In genomic region chr8:78436071-78436651, GRCm38 (mm10) we compare ENCODE assay signal across 8 mouse cellular contexts. TPM values are rescaled to one million over a fixed set of nuclear protein-coding genes. Genes with fewer than 3 reads are reported as not detected.
DNase-seq lines count a peak whose midpoint lies in the region; ATAC-seq lines count a peak whose summit lies in the region.

Gene Pou4f2, minus strand, starts transcription at chr8:78436645.

- H3K4me3 ChIP-seq in kidney, embryonic 14.5 days (ENCODE audit: low read length) = peak within 1 kb of the TSS; percentile 38
- peak within 1 kb of the TSS; percentile 44 for H3K4me3 ChIP-seq in embryonic facial prominence, embryonic 14.5 days (ENCODE audit: low read depth, low read length)
- H3K4me3 ChIP-seq in intestine, embryonic 15.5 days (replicated peaks) = peak within 1 kb of the TSS; percentile 38
- peak within 1 kb of the TSS; percentile 43 for H3K4me3 ChIP-seq in midbrain, embryonic 15.5 days

- peak; percentile 59 for ATAC-seq in kidney, embryonic 14.5 days (ENCODE audit: low FRiP score, low TSS enrichment)
- peak; percentile 56; the same call in 1 of the 2 replicates for ATAC-seq in embryonic facial prominence, embryonic 14.5 days (ENCODE audit: low read depth)
- peak; percentile 43; the same call in 1 of the 2 replicates for ATAC-seq in intestine, embryonic 15.5 days
- ATAC-seq in midbrain, embryonic 15.5 days (replicated peaks) = peak; percentile 64

- 0 out of 2 replicates have a peak, but pooled peaks cover 7% of the 10 kb centered on the region for H3K4me1 ChIP-seq in kidney, embryonic 14.5 days (ENCODE audit: control insufficient read depth, insufficient read depth, low read length)
- peaks cover 3% of the 10 kb centered on the region; the same call in 1 of the 2 replicates for H3K4me1 ChIP-seq in embryonic facial prominence, embryonic 14.5 days (ENCODE audit: control insufficient read depth, insufficient read depth, low read length)
- H3K4me1 ChIP-seq in intestine, embryonic 15.5 days (replicated peaks) = peaks cover 13% of the 10 kb centered on the region
- peaks cover 35% of the 10 kb centered on the region for H3K4me1 ChIP-seq in midbrain, embryonic 15.5 days

- H3K4me2 ChIP-seq in kidney, embryonic 14.5 days (replicated peaks; ENCODE audit: low read depth, low read length) = peak within 1 kb of the TSS; percentile 59
- H3K4me2 ChIP-seq in embryonic facial prominence, embryonic 14.5 days (ENCODE audit: low read depth, low read length) = peak within 1 kb of the TSS; percentile 72
- H3K4me2 ChIP-seq in intestine, embryonic 15.5 days (replicated peaks) = peak within 1 kb of the TSS; percentile 77
- peak within 1 kb of the TSS; percentile 67 for H3K4me2 ChIP-seq in midbrain, embryonic 15.5 days

- no peak within 1 kb of the TSS for H3K27ac ChIP-seq in kidney, embryonic 14.5 days (ENCODE audit: low read depth, low read length)
- H3K27ac ChIP-seq in embryonic facial prominence, embryonic 14.5 days (replicated peaks; ENCODE audit: low read depth, low read length) = no peak within 1 kb of the TSS
- no peak within 1 kb of the TSS for H3K27ac ChIP-seq in intestine, embryonic 15.5 days
- peak within 1 kb of the TSS; percentile 72 for H3K27ac ChIP-seq in midbrain, embryonic 15.5 days

- DNase-seq in kidney, postnatal 25 days = no peak
- peak; percentile 84 for DNase-seq in ZHBTc4 (ENCODE audit: low read depth, low spot score)
- DNase-seq in embryonic facial prominence, embryonic 14.5 days (ENCODE audit: low spot score) = no peak
- no peak for DNase-seq in layer of hippocampus, adult 11-12 months (ENCODE audit: low spot score)
- no peak for DNase-seq in thymus, postnatal 14 days

- WGBS in kidney, embryonic 14.5 days = under 1% methylated on average over 49 of the region's 54 CpGs
- WGBS in embryonic facial prominence, embryonic 14.5 days = 2% methylated on average over 22 of the region's 54 CpGs
- under 1% methylated on average over 54 of the region's 54 CpGs for WGBS in intestine, embryonic 15.5 days
- under 1% methylated on average over 54 of the region's 54 CpGs for WGBS in midbrain, embryonic 15.5 days

- no peak within 1 kb of the TSS for H3K9ac ChIP-seq in kidney, embryonic 14.5 days (ENCODE audit: low read depth, low read length)
- no peak within 1 kb of the TSS for H3K9ac ChIP-seq in embryonic facial prominence, embryonic 14.5 days (ENCODE audit: low read depth, low read length)
- no peak within 1 kb of the TSS for H3K9ac ChIP-seq in intestine, embryonic 15.5 days
- H3K9ac ChIP-seq in midbrain, embryonic 15.5 days = peak within 1 kb of the TSS; percentile 42

- H3K27me3 ChIP-seq in kidney, embryonic 14.5 days (ENCODE audit: control insufficient read depth, insufficient read depth, low read length) = peaks cover 94% of the 10 kb centered on the region
- H3K27me3 ChIP-seq in embryonic facial prominence, embryonic 14.5 days (replicated peaks; ENCODE audit: control insufficient read depth, insufficient read depth, low read length) = peaks cover 94% of the 10 kb centered on the region
- peaks cover 71% of the 10 kb centered on the region for H3K27me3 ChIP-seq in intestine, embryonic 15.5 days (replicated peaks)
- peaks cover 50% of the 10 kb centered on the region for H3K27me3 ChIP-seq in midbrain, embryonic 15.5 days (replicated peaks)

- no peaks in the 10 kb centered on the region for H3K36me3 ChIP-seq in kidney, embryonic 14.5 days (ENCODE audit: control insufficient read depth, insufficient read depth, low read length)
- H3K36me3 ChIP-seq in embryonic facial prominence, embryonic 14.5 days (ENCODE audit: control insufficient read depth, insufficient read depth, low read length) = no peaks in the 10 kb centered on the region
- H3K36me3 ChIP-seq in intestine, embryonic 15.5 days = no peaks in the 10 kb centered on the region
- no peaks in the 10 kb centered on the region for H3K36me3 ChIP-seq in midbrain, embryonic 15.5 days (replicated peaks)

- no peaks in the 10 kb centered on the region for H3K9me3 ChIP-seq in kidney, embryonic 14.5 days (ENCODE audit: control insufficient read depth, low read length)
- no peaks in the 10 kb centered on the region for H3K9me3 ChIP-seq in embryonic facial prominence, embryonic 14.5 days (ENCODE audit: control insufficient read depth, low read length)
- no peaks in the 10 kb centered on the region for H3K9me3 ChIP-seq in intestine, embryonic 15.5 days
- no peaks in the 10 kb centered on the region for H3K9me3 ChIP-seq in midbrain, embryonic 15.5 days

RNA-seq across cellular contexts. Expression of gene Pou4f2, which starts in this region (rescaled TPM):
- polyA plus RNA-seq in kidney, embryonic 14.5 days (2014; fragmentation: Nextera tagmentation; extraction: Ambion mirVana) = not detected in 2 replicates
- 0.24 and 0.25 TPM in 2 replicates for polyA plus RNA-seq in embryonic facial prominence, embryonic 14.5 days (2014; fragmentation: Nextera tagmentation; extraction: Ambion mirVana)
- polyA plus RNA-seq in intestine, embryonic 15.5 days (2015; fragmentation: Nextera tagmentation; extraction: Ambion mirVana) = not detected in 2 replicates
- 15.8 and 19.3 TPM in 2 replicates for polyA plus RNA-seq in midbrain, embryonic 15.5 days (2015; fragmentation: Nextera tagmentation; extraction: Ambion mirVana)

Comparison
In these comparisons a context has a peak if more than half of its experiments do, and no peak if none do; other contexts are left out.
1. RNA of gene Pou4f2 (polyA plus RNA-seq): 15.8 to 19.3 TPM in midbrain, embryonic 15.5 days; 0.24 to 0.25 TPM in embryonic facial prominence, embryonic 14.5 days, not detected in intestine, embryonic 15.5 days and not detected in kidney, embryonic 14.5 days; every median in the first group is over 10 times any median in the second.
2. Peak in ATAC-seq, H3K4me3 ChIP-seq and H3K4me2 ChIP-seq in kidney, embryonic 14.5 days; RNA of the gene not detected or under 1 TPM.
3. Peak in ATAC-seq, H3K4me3 ChIP-seq and H3K4me2 ChIP-seq in embryonic facial prominence, embryonic 14.5 days; RNA of the gene not detected or under 1 TPM.
4. Peak in ATAC-seq, H3K4me3 ChIP-seq and H3K4me2 ChIP-seq in intestine, embryonic 15.5 days; RNA of the gene not detected or under 1 TPM.
5. Peak in every context shown above with its lines, with median percentiles within 50 percentile points of each other: ATAC-seq, H3K4me2 ChIP-seq and H3K4me3 ChIP-seq.